Mouse (Mus musculus): ENCODE data around the gene Cracr2a.

DNA sequence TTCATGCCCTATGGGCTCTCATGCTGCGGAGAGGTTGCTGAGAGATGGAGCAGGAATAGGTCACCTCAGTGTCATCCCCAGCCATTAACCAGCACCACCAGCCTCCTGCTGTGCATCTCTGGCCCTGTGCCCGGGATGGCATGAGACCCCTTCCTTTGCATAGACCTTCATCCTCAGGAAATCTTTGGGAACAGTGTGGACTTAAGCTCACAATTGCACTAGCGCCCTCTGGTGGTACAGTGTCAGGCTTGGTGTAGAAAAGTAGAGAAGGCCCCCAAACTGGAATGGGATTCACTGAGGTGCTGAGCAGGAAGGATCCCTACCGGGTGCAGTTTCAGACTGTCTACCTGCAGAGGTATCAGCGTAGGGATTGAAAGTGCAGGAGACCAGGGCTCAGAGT, 64.0 kb downstream of the Cracr2a start:
- TF ChIP-seq CTCF (IDR thresholded peaks at IDR 0.05; ENCODE audit: low read depth, low read length) (no peak), GATA1 (IDR thresholded peaks at IDR 0.05; ENCODE audit: borderline replicate concordance, low read length) (no peak)

Data from G1E (cell line).